Mouse (Mus musculus): ENCODE measurements around the gene Galr3. TPM values are rescaled to one million over a fixed set of nuclear protein-coding genes. Genes with fewer than 3 reads are reported as not detected.
A peak's percentile ranks its signal among the peaks of the same experiment; 100 is the strongest.

Gene Galr3
- total RNA-seq (2012; rRNA removed) (1.6 TPM in 2 replicates), total RNA-seq (2014; rRNA removed) (0.70 and 0.90 TPM in 2 replicates), polyA plus RNA-seq (2012; ENCODE audit: insufficient read length, low read depth) (0.75 and 1.2 TPM in 2 replicates)

- H3K9ac ChIP-seq (ENCODE audit: insufficient read depth, low read depth) = peak within 1 kb of the TSS; percentile 45
- peak within 1 kb of the TSS; percentile 52 for H3K4me2 ChIP-seq (ENCODE audit: insufficient read depth, low read depth, poor library complexity, severe bottlenecking)
- dilution Hi-C loops (cut with MboI; ENCODE audit: extremely low pct_ligation_motif_present, extremely low pct_unique_long_range_greater_than_20kb, low sequenced_read_pairs) (no loop called here), in situ Hi-C loops (cut with MboI; ENCODE audit: low pct_ligation_motif_present, low pct_unique_long_range_greater_than_20kb, low sequenced_read_pairs) (no loop called here)
- peaks cover 2% of the 10 kb centered on the region for H3K27me3 ChIP-seq (replicated peaks)
- peak within 1 kb of the TSS; percentile 63 to 69 (median 67) for H3K4me3 ChIP-seq (replicated peaks in 1 of 3; ENCODE audit: low read depth in 2 of 3, low read length in 2 of 3, poor library complexity in 1 of 3)
- no peak for DNase-seq (ENCODE audit: extremely low read depth)
- TF ChIP-seq RAD21 (IDR thresholded peaks at IDR 0.05; ENCODE audit: low read depth, low read length) = no peak
- TF ChIP-seq MEF2A (IDR thresholded peaks at IDR 0.05; ENCODE audit: borderline replicate concordance, low read depth, low read length) = no peak
- TF ChIP-seq SMC3 (IDR thresholded peaks at IDR 0.05; ENCODE audit: low read depth, low read length) = no peak
- TF ChIP-seq TCF12 (IDR thresholded peaks at IDR 0.05; ENCODE audit: low read depth, low read length) = no peak
- TF ChIP-seq EP300 (IDR thresholded peaks at IDR 0.05; ENCODE audit: low read length) = no peak
- TF ChIP-seq TBP (conservative IDR thresholded peaks at IDR 0.05; ENCODE audit: low read depth, low read length) = no peak
- TF ChIP-seq NRF1 (IDR thresholded peaks at IDR 0.05; ENCODE audit: low read depth, low read length) = no peak
- no peak for TF ChIP-seq HCFC1 (IDR thresholded peaks at IDR 0.05; ENCODE audit: low read depth, low read length)
- no peak for TF ChIP-seq SIN3A (IDR thresholded peaks at IDR 0.05; ENCODE audit: low read length)
- TF ChIP-seq NELFE (IDR thresholded peaks at IDR 0.05; ENCODE audit: low read depth, low read length) = no peak
- TF ChIP-seq ZC3H11A (IDR thresholded peaks at IDR 0.05; ENCODE audit: low read depth, low read length) = no peak
- TF ChIP-seq GABPA (IDR thresholded peaks at IDR 0.05; ENCODE audit: insufficient replicate concordance, low read depth, low read length) = no peak
- TF ChIP-seq MAFK (IDR thresholded peaks at IDR 0.05; ENCODE audit: insufficient replicate concordance, low read length) = no peak
- no peak for TF ChIP-seq MYC (IDR thresholded peaks at IDR 0.05; ENCODE audit: low read depth, low read length)
- no peak for TF ChIP-seq MXI1 (IDR thresholded peaks at IDR 0.05; ENCODE audit: low read depth, low read length)
- TF ChIP-seq POLR2A (IDR thresholded peaks at IDR 0.05; ENCODE audit: low read depth, low read length) = no peak
- H3K27ac ChIP-seq (ENCODE audit: insufficient read depth, low read depth) = no peak within 1 kb of the TSS
- H3K4me1 ChIP-seq (ENCODE audit: control insufficient read depth in 1 of 2, insufficient read depth in 2 of 2) = peaks cover 18 to 42% of the 10 kb centered on the region in 2 experiments
- H3K9me3 ChIP-seq (replicated peaks; ENCODE audit: low read length) = peaks cover 6% of the 10 kb centered on the region
- no peaks in the 10 kb centered on the region for H3K79me2 ChIP-seq (replicated peaks; ENCODE audit: control insufficient read depth, extremely low read depth, insufficient read depth, poor library complexity, severe bottlenecking)
- peaks cover 19 to 30% of the 10 kb centered on the region in 2 experiments for H3K36me3 ChIP-seq (replicated peaks in 1 of 2; ENCODE audit: control insufficient read depth in 1 of 2, insufficient read depth in 1 of 2, low read length in 1 of 2)
These were observed at the start of gene Galr3 for GRCm38 (mm10) chr15:79041585-79041984. TSS of gene Galr3 (plus strand) at chr15:79041885.

- H3K4me1 ChIP-seq (ENCODE audit: control insufficient read depth in 1 of 2, insufficient read depth in 2 of 2) = peaks cover 5 to 30% of the 10 kb centered on the region in 2 experiments
- DNase-seq (ENCODE audit: extremely low read depth) = no peak
- in situ Hi-C loops (cut with MboI; ENCODE audit: low pct_ligation_motif_present, low pct_unique_long_range_greater_than_20kb, low sequenced_read_pairs) (no loop called here), dilution Hi-C loops (cut with MboI; ENCODE audit: extremely low pct_ligation_motif_present, extremely low pct_unique_long_range_greater_than_20kb, low sequenced_read_pairs) (no loop called here)
- H3K27ac ChIP-seq (ENCODE audit: insufficient read depth, low read depth) = no peak overlapping the region
- peaks cover 70 to 89% of the 10 kb centered on the region in 2 experiments for H3K36me3 ChIP-seq (replicated peaks in 1 of 2; ENCODE audit: control insufficient read depth in 1 of 2, insufficient read depth in 1 of 2, low read length in 1 of 2)
- no peaks in the 10 kb centered on the region for H3K9me3 ChIP-seq (replicated peaks; ENCODE audit: low read length)
- no peak overlapping the region for H3K4me2 ChIP-seq (ENCODE audit: insufficient read depth, low read depth, poor library complexity, severe bottlenecking)
- H3K27me3 ChIP-seq (replicated peaks) = no peaks in the 10 kb centered on the region
- no peak overlapping the region for H3K9ac ChIP-seq (ENCODE audit: insufficient read depth, low read depth)
- no peaks in the 10 kb centered on the region for H3K79me2 ChIP-seq (replicated peaks; ENCODE audit: control insufficient read depth, extremely low read depth, insufficient read depth, poor library complexity, severe bottlenecking)
- TF ChIP-seq BHLHE40 (IDR thresholded peaks at IDR 0.05; ENCODE audit: low read depth, low read length) (no peak), MAZ (IDR thresholded peaks at IDR 0.05; ENCODE audit: low read depth, low read length) (no peak), CTCF (conservative IDR thresholded peaks at IDR 0.05 in 1 of 2, IDR thresholded peaks at IDR 0.05 in 1 of 2; ENCODE audit: low read depth in 2 of 2, low read length in 2 of 2) (peak; percentile 10 to 21; a peak in 1 of 4 replicates)
- no peak overlapping the region for H3K4me3 ChIP-seq (replicated peaks in 1 of 3; ENCODE audit: low read depth in 2 of 3, low read length in 2 of 3, poor library complexity in 1 of 3)
These were observed 49.5 kb upstream of the Galr3 start for GRCm38 (mm10) chr15:78992235-78992634.

Measured in CH12.LX (cell line).